Mouse (Mus musculus) hindbrain, embryonic 10.5 days (tissue): ENCODE measurements around the gene Fnbp1l. TPM values are rescaled to one million over a fixed set of nuclear protein-coding genes. Genes with fewer than 3 reads are reported as not detected.

ENCODE experiments used
- DNase-seq: peaks from one replicate; pipeline ENCODE4 v3.0.0-alpha.2; 2017; ENCODE audit warnings: low spot score
- H3K27ac ChIP-seq: fragments of 300-500 bp; sonication (generic); 2 replicates; pipeline ENCODE4 v1.5.1; 2016; ENCODE audit warnings: mild to moderate bottlenecking, moderate library complexity
- H3K27me3 ChIP-seq: fragments of 300-500 bp; sonication (generic); 2 replicates; pipeline ENCODE4 v1.6.1; 2016; ENCODE audit warnings: mild to moderate bottlenecking; ENCODE audit not compliant: poor library complexity, insufficient read depth, severe bottlenecking
- H3K36me3 ChIP-seq: fragments of 300-500 bp; sonication (generic); 2 replicates; pipeline ENCODE4 v1.6.1; 2016; ENCODE audit warnings: mild to moderate bottlenecking, moderate library complexity
- H3K4me1 ChIP-seq: fragments of 300-500 bp; sonication (generic); replicated peaks from 2 replicates; pipeline ENCODE4 v1.6.1; 2016; ENCODE audit warnings: mild to moderate bottlenecking
- H3K4me3 ChIP-seq: fragments of 300-500 bp; sonication (generic); 2 replicates; pipeline ENCODE4 v1.5.1; 2016; ENCODE audit warnings: mild to moderate bottlenecking, moderate library complexity
- H3K9me3 ChIP-seq: fragments of 300-500 bp; sonication (generic); 2 replicates; pipeline ENCODE4 v1.6.1; 2016; ENCODE audit warnings: mild to moderate bottlenecking, moderate library complexity
- WGBS: fragments of 180-500 bp; shearing (Covaris S2); methylation state at CpG from one replicate; pipeline ENCODE4 v1.1.7; 2016; 5-methylcytosine and 5-hydroxymethylcytosine counted together
- polyA plus RNA-seq: library from polyadenylated mRNA; unstranded; fragments of >200 nt; fragmentation: Nextera tagmentation; extraction: Ambion mirVana; gene quantifications from 2 replicates; pipeline ENCODE4 v1.2.1, GENCODE M21; 2016

Fnbp1l gene
- polyA plus RNA-seq, 1 experiment from 2014 or later, result 48.7 TPM

- no peak overlapping the region for H3K27ac ChIP-seq
- 92% methylated on average over 6 of the region's 6 CpGs for WGBS
- DNase-seq, result no peak
- H3K27me3 ChIP-seq, result no peaks in the 10 kb centered on the region
- no peak overlapping the region for H3K4me3 ChIP-seq
- no peaks in the 10 kb centered on the region for H3K36me3 ChIP-seq
- H3K9me3 ChIP-seq, result no peaks in the 10 kb centered on the region
- peaks cover 27% of the 10 kb centered on the region for H3K4me1 ChIP-seq
Observed at GRCm38 (mm10) chr3:122494764-122495163, 124.8 kb downstream of the Fnbp1l start.

- no peak for DNase-seq
- no peaks in the 10 kb centered on the region for H3K36me3 ChIP-seq
- peaks cover 30% of the 10 kb centered on the region for H3K4me1 ChIP-seq
- WGBS, result 84% methylated on average over 21 of the region's 21 CpGs
- no peaks in the 10 kb centered on the region for H3K9me3 ChIP-seq
- no peak overlapping the region for H3K4me3 ChIP-seq
- H3K27ac ChIP-seq, result no peak overlapping the region
- no peaks in the 10 kb centered on the region for H3K27me3 ChIP-seq
Observed at GRCm38 (mm10) chr3:122492872-122493615, 126.5 kb downstream of the Fnbp1l start.

- H3K4me3 ChIP-seq, result no peak overlapping the region
- no peak for DNase-seq
- H3K9me3 ChIP-seq, result no peaks in the 10 kb centered on the region
- 92% methylated on average over 3 of the region's 3 CpGs for WGBS
- no peaks in the 10 kb centered on the region for H3K27me3 ChIP-seq
- H3K36me3 ChIP-seq, result no peaks in the 10 kb centered on the region
- H3K4me1 ChIP-seq, result peaks cover 30% of the 10 kb centered on the region
- no peak overlapping the region for H3K27ac ChIP-seq
Observed at GRCm38 (mm10) chr3:122492006-122492405, 127.5 kb downstream of the Fnbp1l start.

GRCm38 (mm10) chr3:122490574-122490973 is 128.9 kb downstream of the Fnbp1l start:
- WGBS, result 84% methylated on average over 6 of the region's 6 CpGs
- no peak overlapping the region for H3K4me3 ChIP-seq
- no peaks in the 10 kb centered on the region for H3K36me3 ChIP-seq
- peaks cover 25% of the 10 kb centered on the region for H3K4me1 ChIP-seq
- H3K27me3 ChIP-seq, result no peaks in the 10 kb centered on the region
- H3K9me3 ChIP-seq, result no peaks in the 10 kb centered on the region
- no peak overlapping the region for H3K27ac ChIP-seq
- no peak for DNase-seq

Other genes starting within 250 kb of the Fnbp1l start
- gene Pde5a, start 109.2 kb upstream of the Fnbp1l start, polyA plus RNA-seq, result 2.9 and 3.4 TPM in 2 replicates